Mouse (Mus musculus): ENCODE data around the gene Spert. TPM values are rescaled to one million over a fixed set of nuclear protein-coding genes. Genes with fewer than 3 reads are reported as not detected.

The Spert gene
- total RNA-seq (2023), result not detected

DNA sequence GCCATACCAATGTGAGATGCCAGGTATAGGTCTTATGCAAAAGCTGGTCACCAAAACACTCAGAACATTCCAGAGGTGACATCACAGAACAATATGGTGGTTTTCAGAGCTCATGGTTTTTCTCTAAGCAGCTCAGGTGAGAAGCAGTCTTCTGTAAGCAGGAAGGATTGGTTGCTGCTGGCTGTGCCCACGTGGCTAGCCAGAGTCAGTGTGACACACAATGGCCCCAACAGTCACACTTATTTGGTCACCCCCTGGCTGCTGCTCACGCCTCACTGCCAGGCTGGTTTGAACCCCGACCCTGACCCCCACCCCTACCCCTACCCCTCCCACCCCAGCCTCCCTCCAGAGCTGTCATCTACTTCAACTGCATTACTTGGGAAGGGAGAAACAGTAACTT is at the start of gene Spert:
Spert (minus strand) TSS at position 139 of the 400 bp plus-strand sequence.

DNA sequence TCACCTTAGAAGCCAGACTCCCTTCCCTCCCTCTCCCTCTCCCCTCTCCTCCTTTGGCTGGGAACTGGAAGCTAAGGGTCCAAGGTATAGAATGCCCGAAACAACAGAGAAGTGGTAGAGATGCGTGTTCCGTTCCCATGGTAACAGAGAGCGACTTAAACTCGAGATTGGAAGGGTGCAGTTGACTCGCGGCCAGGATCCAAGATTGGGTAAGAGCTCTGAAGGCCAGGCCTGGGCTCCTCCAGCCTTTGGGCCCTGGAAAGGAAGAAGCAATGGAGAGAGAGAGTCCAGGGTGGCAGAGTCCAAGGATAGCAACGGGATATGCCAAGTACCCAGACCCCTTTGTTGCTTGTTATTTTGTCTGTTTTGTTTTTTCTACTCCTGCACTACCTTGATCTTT is 49.2 kb upstream of the Spert start, which contains the start of gene Erich6b:
Erich6b (plus strand) TSS at position 180 of the 400 bp plus-strand sequence.

Other genes with a start within 250 kb of the Spert start
- gene Siah3, start 137.1 kb downstream of the Spert start, total RNA-seq (2023), result 1.3 TPM
- gene Erich6b, start 49.1 kb upstream of the Spert start, total RNA-seq (2023), result not detected
- gene Cog3, start 161.4 kb upstream of the Spert start, total RNA-seq (2023), result 37.8 TPM
- 45.5 TPM for gene Slc25a30, start 193.9 kb upstream of the Spert start, total RNA-seq (2023)

Measured in CD4-positive naive resting alpha-beta T cell, adult 57 days (primary cell).